Mouse (Mus musculus) spleen, adult 2 months (tissue): ENCODE data around the gene Rassf5.

Experiments
- CTCF ChIP-seq: fragments of 200-500 bp; IDR thresholded peaks from 2 replicates; pipeline ENCODE4 v1.5.1; 2011; ENCODE audit warnings: mild to moderate bottlenecking, inconsistent platforms; ENCODE audit not compliant: insufficient read depth, insufficient read length, insufficient replicate concordance; ENCODE audit errors: extremely low read depth
- POLR2A ChIP-seq: fragments of 200-500 bp; IDR thresholded peaks from 2 replicates; pipeline ENCODE4 v1.6.1; 2011; ENCODE audit warnings: low read depth, low read length, inconsistent platforms

DNA sequence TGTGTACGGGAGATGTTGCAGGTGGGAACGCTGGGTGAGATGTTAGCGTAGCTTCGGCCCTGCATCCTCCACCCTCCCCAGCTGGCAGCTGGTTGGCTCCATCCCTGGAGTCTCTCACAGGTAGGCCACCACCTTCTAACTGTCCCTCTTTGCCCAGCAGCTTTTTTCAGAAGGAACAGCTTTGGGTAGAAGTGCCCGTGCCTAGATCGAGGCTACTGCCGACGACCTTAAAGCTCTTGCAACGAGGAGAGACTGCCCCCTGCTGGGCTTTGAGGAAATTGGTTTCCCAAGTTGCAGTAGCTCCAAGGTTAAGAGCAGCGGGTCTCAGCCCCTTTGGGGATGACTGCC, 15.2 kb upstream of the Rassf5 start:
- peak; percentile 86; the same call in 1 of the 2 replicates for TF ChIP-seq CTCF
- no peak for TF ChIP-seq POLR2A
